Mouse (Mus musculus) lung, adult 2 months (tissue): ENCODE measurements around the gene Ttll11. TPM values are rescaled to one million over a fixed set of nuclear protein-coding genes. Genes with fewer than 3 reads are reported as not detected.

ENCODE experiments used
- DNase-seq: peaks from one replicate; pipeline ENCODE4 v3.0.0; 2022
- H3K4me1 ChIP-seq: fragments of 200-500 bp; 2 replicates; pipeline ENCODE4 v1.6.1; 2011; ENCODE audit warnings: low read length; ENCODE audit not compliant: control insufficient read depth, insufficient read depth
- H3K4me3 ChIP-seq: fragments of 200-500 bp; replicated peaks from 2 replicates; pipeline ENCODE3; 2011; ENCODE audit warnings: low read depth, mild to moderate bottlenecking, control low read depth, low read length; ENCODE audit errors: extremely low read depth
- CTCF ChIP-seq: fragments of 200-500 bp; IDR thresholded peaks from 2 replicates; pipeline ENCODE4 v1.5.1; 2011; ENCODE audit warnings: mild to moderate bottlenecking, low read length, control low read depth; ENCODE audit not compliant: insufficient read depth
- POLR2A ChIP-seq: fragments of 200-500 bp; IDR thresholded peaks from 2 replicates; pipeline ENCODE4 v1.6.1; 2011; ENCODE audit warnings: low read depth, mild to moderate bottlenecking, control low read depth, low read length, borderline replicate concordance; ENCODE audit errors: extremely low read depth
- WGBS: fragments of 180-500 bp; shearing (Covaris S2); methylation state at CpG from one replicate; pipeline ENCODE4 v1.1.7; 2018; 5-methylcytosine and 5-hydroxymethylcytosine counted together
- polyA plus RNA-seq: library from polyadenylated mRNA; depleted of rRNA; stranded (reverse); fragments of >200 nt; gene quantifications from 2 replicates; pipeline ENCODE4 v1.2.3, GENCODE M21; 2012

The Ttll11 gene
- polyA plus RNA-seq, 1 experiment, result 1.7 TPM

- H3K4me3 ChIP-seq, result no peak overlapping the region
- TF ChIP-seq CTCF (peak; percentile 48), POLR2A (no peak)
- WGBS, result 35% methylated on average over 16 of the region's 16 CpGs
- peaks cover 14% of the 10 kb centered on the region for H3K4me1 ChIP-seq
- peak; percentile 70 for DNase-seq
Measured at GRCm38 (mm10) chr2:35729077-35730065, 250.3 kb downstream of the Ttll11 start.

DNA sequence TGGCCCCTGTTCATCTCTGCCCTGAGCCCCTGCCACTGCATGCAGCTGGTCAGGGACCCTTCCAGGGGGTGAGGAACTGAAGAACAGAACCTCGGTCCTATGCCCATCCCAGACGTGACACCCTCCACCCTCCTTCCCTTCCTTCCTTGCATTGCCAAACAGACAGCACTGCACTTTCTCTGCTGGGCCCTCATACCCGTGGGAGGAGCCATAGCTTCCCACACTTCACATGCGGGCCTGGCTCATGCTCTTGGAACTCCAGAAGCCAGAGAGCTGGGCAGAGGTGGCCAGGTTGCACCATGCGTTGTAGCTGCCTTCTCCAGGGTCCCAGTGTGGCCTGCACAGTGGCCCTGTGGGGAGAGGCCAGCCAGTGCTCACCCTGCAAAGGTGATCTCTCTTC, 251.1 kb downstream of the Ttll11 start:
- DNase-seq, result no peak
- WGBS, result 14% methylated on average over 5 of the region's 5 CpGs
- peaks cover 14% of the 10 kb centered on the region for H3K4me1 ChIP-seq
- no peak overlapping the region for H3K4me3 ChIP-seq
- no peak for TF ChIP-seq CTCF
- TF ChIP-seq POLR2A, result no peak

- Histone ChIP-seq H3K4me3 (no peak overlapping the region), H3K4me1 (peaks cover 4% of the 10 kb centered on the region)
- no peak for DNase-seq
- TF ChIP-seq CTCF, result no peak
- TF ChIP-seq POLR2A, result no peak
- 84% methylated on average over 7 of the region's 7 CpGs for WGBS
Measured at GRCm38 (mm10) chr2:35723691-35724090, 256.0 kb downstream of the Ttll11 start.

DNA sequence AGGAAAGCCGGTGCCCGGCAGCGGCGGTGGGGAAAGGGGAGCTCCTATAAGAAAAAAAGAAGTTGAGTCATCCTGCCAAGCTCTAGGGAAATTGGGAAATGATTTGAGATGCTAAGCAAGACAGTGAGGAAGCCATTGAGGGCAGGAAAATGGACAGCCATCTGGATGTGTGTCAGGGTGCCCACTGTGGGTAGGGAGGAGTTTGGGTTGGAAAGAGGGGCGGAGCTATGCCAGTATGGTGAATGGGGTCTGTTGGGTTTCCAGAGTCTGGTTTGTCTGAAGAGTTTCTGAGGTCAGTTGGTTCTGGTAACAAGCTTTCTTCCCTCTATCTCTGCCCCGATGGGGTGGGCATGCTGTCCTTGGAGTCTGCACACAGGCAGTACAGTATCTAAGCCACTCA, 256.4 kb downstream of the Ttll11 start:
- DNase-seq, result no peak
- TF ChIP-seq CTCF (no peak), POLR2A (no peak)
- Histone ChIP-seq H3K4me1 (no peaks in the 10 kb centered on the region), H3K4me3 (no peak overlapping the region)
- 89% methylated on average over 6 of the region's 6 CpGs for WGBS

DNA sequence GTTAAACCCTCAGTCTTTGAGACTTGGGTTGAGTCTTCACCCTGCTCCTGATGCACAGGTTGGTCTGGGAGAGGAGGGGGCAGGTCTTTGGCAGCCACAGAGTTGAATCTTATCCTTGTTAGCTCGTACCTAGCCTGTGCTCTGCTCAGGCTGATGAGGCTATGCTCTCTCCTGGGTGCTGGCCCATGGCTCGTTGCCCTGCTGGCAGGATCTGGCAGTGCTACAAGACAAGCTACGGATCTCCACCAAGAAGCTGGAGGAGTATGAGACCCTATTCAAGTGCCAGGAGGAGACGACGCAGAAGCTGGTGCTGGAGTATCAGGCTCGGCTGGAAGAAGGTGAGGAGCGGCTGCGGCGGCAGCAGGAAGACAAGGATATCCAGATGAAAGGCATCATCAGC, 256.9 kb downstream of the Ttll11 start:
- WGBS, result 83% methylated on average over 9 of the region's 9 CpGs
- no peaks in the 10 kb centered on the region for H3K4me1 ChIP-seq
- H3K4me3 ChIP-seq, result no peak overlapping the region
- TF ChIP-seq POLR2A (no peak), CTCF (no peak)
- no peak for DNase-seq

GRCm38 (mm10) chr2:35720956-35721355, 258.8 kb downstream of the Ttll11 start:
- TF ChIP-seq POLR2A (no peak), CTCF (no peak)
- no peak overlapping the region for H3K4me3 ChIP-seq
- H3K4me1 ChIP-seq, result 0 out of 2 replicates have a peak, but pooled peaks cover 3% of the 10 kb centered on the region
- 92% methylated on average over 9 of the region's 9 CpGs for WGBS
- no peak for DNase-seq

GRCm38 (mm10) chr2:35720550-35720949, 259.2 kb downstream of the Ttll11 start:
- no peak overlapping the region for H3K4me3 ChIP-seq
- DNase-seq, result no peak
- 0 out of 2 replicates have a peak, but pooled peaks cover 3% of the 10 kb centered on the region for H3K4me1 ChIP-seq
- TF ChIP-seq POLR2A, result no peak
- no peak for TF ChIP-seq CTCF
- WGBS, result 86% methylated on average over 13 of the region's 13 CpGs

- Histone ChIP-seq H3K4me3 (no peak overlapping the region), H3K4me1 (0 out of 2 replicates have a peak, but pooled peaks cover 3% of the 10 kb centered on the region)
- TF ChIP-seq POLR2A (no peak), CTCF (no peak)
- 88% methylated on average over 12 of the region's 12 CpGs for WGBS
- no peak for DNase-seq
Measured at GRCm38 (mm10) chr2:35720104-35720503, 259.6 kb downstream of the Ttll11 start.

DNA sequence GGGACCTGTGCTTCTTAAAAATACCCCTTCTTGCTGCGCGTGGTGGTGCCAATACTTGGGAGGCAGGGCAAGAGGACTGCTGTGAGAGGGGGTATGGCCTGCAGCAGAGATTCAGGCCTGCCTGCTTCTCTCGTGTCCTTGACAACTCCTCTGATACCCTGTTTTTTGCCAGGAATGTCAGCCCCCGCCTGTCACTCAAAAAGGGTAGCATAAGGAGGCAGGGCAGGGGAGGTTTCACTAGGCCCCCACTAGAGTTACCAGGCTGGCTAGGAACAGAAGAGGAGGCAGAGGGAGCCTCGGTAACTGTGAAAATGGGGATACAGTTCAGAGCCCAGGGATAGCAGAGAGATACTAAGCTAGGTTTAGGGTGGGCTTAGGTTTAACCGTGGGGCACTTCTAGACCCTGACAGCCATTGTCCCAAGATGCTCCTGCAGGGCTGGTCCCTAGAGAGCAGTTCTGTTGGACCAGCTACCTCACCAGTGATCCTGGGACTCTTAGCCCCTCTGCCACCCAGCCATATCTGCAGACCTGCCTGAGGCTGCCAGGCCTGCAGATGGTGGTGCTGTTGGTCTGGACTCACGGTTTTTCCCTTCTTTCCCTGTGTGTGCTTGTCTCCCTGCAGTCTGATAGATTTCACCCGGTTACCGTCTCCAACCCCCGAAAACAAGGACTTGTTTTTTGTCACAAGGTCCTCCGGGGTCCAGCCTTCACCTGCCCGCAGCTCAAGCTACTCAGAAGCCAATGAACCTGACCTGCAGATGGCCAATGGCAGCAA, 260.3 kb downstream of the Ttll11 start:
- no peak for TF ChIP-seq POLR2A
- TF ChIP-seq CTCF, result no peak
- WGBS, result 87% methylated on average over 12 of the region's 12 CpGs
- Histone ChIP-seq H3K4me1 (0 out of 2 replicates have a peak, but pooled peaks cover 3% of the 10 kb centered on the region), H3K4me3 (no peak overlapping the region)
- no peak for DNase-seq

DNA sequence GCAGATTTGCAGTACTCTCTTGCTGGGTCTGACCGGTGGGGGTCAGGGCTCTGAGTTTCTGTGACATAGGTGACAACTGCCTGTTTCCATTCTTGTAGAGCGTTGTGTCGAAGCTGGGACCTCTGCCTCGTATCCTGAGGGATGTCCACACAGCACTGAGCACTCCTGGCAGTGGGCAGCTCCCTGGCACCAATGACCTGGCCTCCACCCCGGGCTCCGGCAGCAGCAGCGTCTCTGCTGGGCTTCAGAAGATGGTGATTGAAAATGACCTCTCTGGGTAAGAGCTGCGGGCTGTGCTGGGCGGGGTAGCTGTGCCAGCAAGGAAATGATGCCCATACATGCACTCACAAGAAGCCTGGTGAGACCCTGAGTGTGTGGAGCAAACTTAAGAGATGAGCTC, 261.1 kb downstream of the Ttll11 start:
- TF ChIP-seq POLR2A (no peak), CTCF (no peak)
- no peak overlapping the region for H3K4me3 ChIP-seq
- 89% methylated on average over 9 of the region's 9 CpGs for WGBS
- no peak for DNase-seq
- H3K4me1 ChIP-seq, result 0 out of 2 replicates have a peak, but pooled peaks cover 3% of the 10 kb centered on the region
